Mouse (Mus musculus) left cerebral cortex, adult 8-10 months (tissue): ENCODE measurements around the gene Oser1. TPM values are rescaled to one million over a fixed set of nuclear protein-coding genes. Genes with fewer than 3 reads are reported as not detected.

Experiments
- DNase-seq, 2 experiments: peaks; one replicate each; pipeline ENCODE4 v3.0.0; 2022; ENCODE audit warnings: low spot score in 2 of 2
- total RNA-seq, 4 experiments: library from RNA; stranded (reverse); gene quantifications; 2 replicates each; pipeline ENCODE4 v1.2.4; 2022

Gene Oser1
- total RNA-seq, 4 experiments from 2014 or later, result 21.1 to 27.5 (median 27.1) TPM

GRCm38 (mm10) chr2:163360858-163361623 is 63.5 kb downstream of the Oser1 start:
- DNase-seq, result no peak

- DNase-seq, result no peak
Observed at GRCm38 (mm10) chr2:163359253-163359652, 65.2 kb downstream of the Oser1 start.

GRCm38 (mm10) chr2:163358662-163359061 is 65.8 kb downstream of the Oser1 start:
- no peak for DNase-seq

GRCm38 (mm10) chr2:163356113-163356840 is 68.2 kb downstream of the Oser1 start:
- no peak for DNase-seq

Other genes starting within 250 kb of the Oser1 start
- gene Tox2, start 221.6 kb downstream of the Oser1 start, total RNA-seq, result 10 to 100 TPM; 28.8 to 37.3 (median 34.1) TPM
- under 1 TPM; 0.49 to 0.85 (median 0.71) TPM for gene Jph2, start 26.7 kb downstream of the Oser1 start, total RNA-seq
- gene Gdap1l1, start 13.8 kb upstream of the Oser1 start, total RNA-seq, result 10 to 100 TPM; 61.0 to 66.6 (median 63.2) TPM
- 10 to 100 TPM; 16.7 to 19.4 (median 17.9) TPM for gene Fitm2, start 47.9 kb upstream of the Oser1 start, total RNA-seq
- gene R3hdml, start 67.6 kb upstream of the Oser1 start, total RNA-seq, result not detected
- gene Hnf4a, start 82.1 kb upstream of the Oser1 start, total RNA-seq, result not detected
- gene Ttpal, start 177.6 kb upstream of the Oser1 start, total RNA-seq, result 10 to 100 TPM; 53.4 to 61.2 (median 59.0) TPM
- gene Serinc3, start 220.4 kb upstream of the Oser1 start, total RNA-seq, result 100 to 1,000 TPM; 225 to 241 (median 233) TPM
- gene Pkig, start 233.7 kb upstream of the Oser1 start, total RNA-seq, result 100 to 1,000 TPM; 112 to 128 (median 121) TPM